ENCODE assay signal across 16 mouse cellular contexts in the genomic region with DNA sequence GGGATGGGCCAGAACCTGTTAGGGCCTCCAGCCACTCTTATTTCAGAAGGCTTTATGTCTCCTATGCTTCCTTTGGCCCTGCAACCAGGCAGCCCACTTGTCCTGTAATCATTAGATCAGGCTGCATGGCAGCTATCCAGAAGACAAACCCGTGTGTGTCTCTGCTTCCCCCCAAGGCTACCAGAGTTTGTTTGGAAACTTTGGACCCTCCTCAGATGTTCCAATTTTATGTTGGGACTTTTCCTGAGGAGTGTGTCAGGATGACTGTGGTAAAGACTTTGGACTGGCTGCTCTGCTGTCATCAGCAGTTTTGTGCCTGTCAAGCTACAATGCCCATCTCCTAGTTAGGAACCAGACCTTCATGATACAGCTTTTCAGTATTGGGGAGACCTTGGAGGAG. TPM values are rescaled to one million over a fixed set of nuclear protein-coding genes. Genes with fewer than 3 reads are reported as not detected.
DNase-seq lines count a peak whose midpoint lies in the region; ATAC-seq lines count a peak whose summit lies in the region.
"Had no signal": no experiment of that assay in that cellular context is flagged by ENCODE, and none has a peak within 500 bp of the region (broad histone marks: within the 10 kb centered on the region; RNA-seq: fewer than 3 reads in every experiment).

No protein-coding gene starts in this region.

- H3K9me3 ChIP-seq in kidney, embryonic 14.5 days (ENCODE audit: control insufficient read depth, low read length), result no peaks in the 10 kb centered on the region
- no peaks in the 10 kb centered on the region for H3K9me3 ChIP-seq in midbrain, embryonic 11.5 days (ENCODE audit: control insufficient read depth, low read length)
- H3K9me3 ChIP-seq in midbrain, embryonic 13.5 days, result no peaks in the 10 kb centered on the region
- H3K9me3 ChIP-seq in hindbrain, embryonic 12.5 days (replicated peaks), result no peaks in the 10 kb centered on the region
- H3K9me3 ChIP-seq: embryonic facial prominence, embryonic 12.5 days; hindbrain, embryonic 10.5 days; limb, embryonic 10.5 days; liver, embryonic 15.5 days had no signal

- peaks cover 94% of the 10 kb centered on the region for H3K36me3 ChIP-seq in kidney, embryonic 14.5 days (ENCODE audit: control insufficient read depth, insufficient read depth, low read length)
- peaks cover 66% of the 10 kb centered on the region for H3K36me3 ChIP-seq in midbrain, embryonic 11.5 days (ENCODE audit: control insufficient read depth, insufficient read depth, low read length)
- H3K36me3 ChIP-seq in midbrain, embryonic 13.5 days, result peaks cover 89% of the 10 kb centered on the region
- H3K36me3 ChIP-seq in hindbrain, embryonic 12.5 days, result peaks cover 90% of the 10 kb centered on the region

- no peaks in the 10 kb centered on the region for H3K4me1 ChIP-seq in kidney, embryonic 14.5 days (ENCODE audit: control insufficient read depth, insufficient read depth, low read length)
- H3K4me1 ChIP-seq in midbrain, embryonic 11.5 days (ENCODE audit: control insufficient read depth, insufficient read depth, low read length), result no peaks in the 10 kb centered on the region
- no peaks in the 10 kb centered on the region for H3K4me1 ChIP-seq in midbrain, embryonic 13.5 days (replicated peaks)
- H3K4me1 ChIP-seq in hindbrain, embryonic 12.5 days, result no peaks in the 10 kb centered on the region
- H3K4me1 ChIP-seq: embryonic facial prominence, embryonic 12.5 days; hindbrain, embryonic 10.5 days; limb, embryonic 10.5 days; liver, embryonic 15.5 days had no signal

- H3K27ac ChIP-seq in kidney, embryonic 14.5 days (ENCODE audit: low read depth, low read length), result no peak overlapping the region
- H3K27ac ChIP-seq in midbrain, embryonic 11.5 days (ENCODE audit: low read depth, low read length), result no peak overlapping the region
- no peak overlapping the region for H3K27ac ChIP-seq in midbrain, embryonic 13.5 days
- H3K27ac ChIP-seq in hindbrain, embryonic 12.5 days, result no peak overlapping the region
- H3K27ac ChIP-seq: embryonic facial prominence, embryonic 12.5 days; hindbrain, embryonic 10.5 days; limb, embryonic 10.5 days; liver, embryonic 15.5 days had no signal

- no peak overlapping the region for H3K4me2 ChIP-seq in kidney, embryonic 14.5 days (replicated peaks; ENCODE audit: low read depth, low read length)
- no peak overlapping the region for H3K4me2 ChIP-seq in midbrain, embryonic 11.5 days
- no peak overlapping the region for H3K4me2 ChIP-seq in midbrain, embryonic 13.5 days (replicated peaks)
- H3K4me2 ChIP-seq in hindbrain, embryonic 12.5 days (replicated peaks), result no peak overlapping the region
- H3K4me2 ChIP-seq: embryonic facial prominence, embryonic 12.5 days; liver, embryonic 15.5 days had no signal

- 79% methylated on average over 1 of the region's 1 CpGs for WGBS in kidney, embryonic 14.5 days
- WGBS in midbrain, embryonic 11.5 days, result 96% methylated on average over 1 of the region's 1 CpGs
- WGBS in midbrain, embryonic 13.5 days, result 79% methylated on average over 1 of the region's 1 CpGs
- 91% methylated on average over 1 of the region's 1 CpGs for WGBS in hindbrain, embryonic 12.5 days

- no peaks in the 10 kb centered on the region for H3K27me3 ChIP-seq in kidney, embryonic 14.5 days (ENCODE audit: control insufficient read depth, insufficient read depth, low read length)
- H3K27me3 ChIP-seq in midbrain, embryonic 11.5 days (ENCODE audit: control insufficient read depth, insufficient read depth, low read length), result no peaks in the 10 kb centered on the region
- H3K27me3 ChIP-seq in midbrain, embryonic 13.5 days, result no peaks in the 10 kb centered on the region
- H3K27me3 ChIP-seq in hindbrain, embryonic 12.5 days, result no peaks in the 10 kb centered on the region
- H3K27me3 ChIP-seq: embryonic facial prominence, embryonic 12.5 days; liver, embryonic 15.5 days had no signal

- no peak overlapping the region for H3K9ac ChIP-seq in kidney, embryonic 14.5 days (ENCODE audit: low read depth, low read length)
- no peak overlapping the region for H3K9ac ChIP-seq in midbrain, embryonic 11.5 days (ENCODE audit: low read length)
- H3K9ac ChIP-seq in midbrain, embryonic 13.5 days (replicated peaks), result no peak overlapping the region
- no peak overlapping the region for H3K9ac ChIP-seq in hindbrain, embryonic 12.5 days
- H3K9ac ChIP-seq: embryonic facial prominence, embryonic 12.5 days; liver, embryonic 15.5 days had no signal

- H3K4me3 ChIP-seq in kidney, embryonic 14.5 days (ENCODE audit: low read length), result no peak overlapping the region
- no peak overlapping the region for H3K4me3 ChIP-seq in midbrain, embryonic 11.5 days (ENCODE audit: low read depth, low read length)
- no peak overlapping the region for H3K4me3 ChIP-seq in midbrain, embryonic 13.5 days (replicated peaks)
- H3K4me3 ChIP-seq in hindbrain, embryonic 12.5 days, result no peak overlapping the region
- H3K4me3 ChIP-seq: embryonic facial prominence, embryonic 12.5 days; hindbrain, embryonic 10.5 days; limb, embryonic 10.5 days; liver, embryonic 15.5 days had no signal

- DNase-seq in kidney, adult 11 months, result peak; percentile 78
- DNase-seq in midbrain, embryonic 11.5 days (ENCODE audit: low spot score, missing footprints), result peak; percentile 35
- DNase-seq in kidney, postnatal 25 days, result peak; percentile 70 to 79
- DNase-seq in neural tube, embryonic 10.5 days (ENCODE audit: extremely low spot score, low spot score), result no peak
- DNase-seq: adrenal gland, adult 8-10 months; midbrain, embryonic 14.5 days; spleen, adult 18-20 months had no signal

- no peak for ATAC-seq in kidney, embryonic 14.5 days (ENCODE audit: low FRiP score, low TSS enrichment)
- ATAC-seq in midbrain, embryonic 11.5 days (ENCODE audit: low FRiP score), result no peak
- no peak for ATAC-seq in midbrain, embryonic 13.5 days
- no peak for ATAC-seq in hindbrain, embryonic 12.5 days (ENCODE audit: low FRiP score)
- ATAC-seq: forebrain, embryonic 16.5 days; lung, postnatal 0 days had no signal

RNA-seq across cellular contexts. Expression of a gene that starts 16.8 kb away (rescaled TPM):
- 61.0 and 69.3 TPM in 2 replicates for polyA plus RNA-seq in kidney, embryonic 14.5 days (2014; fragmentation: Nextera tagmentation; extraction: Ambion mirVana)
- 84.2 and 91.6 TPM in 2 replicates for polyA plus RNA-seq in midbrain, embryonic 11.5 days (2014; fragmentation: Nextera tagmentation; extraction: Ambion mirVana)
- 80.0 and 84.9 TPM in 2 replicates for polyA plus RNA-seq in midbrain, embryonic 13.5 days (2015; fragmentation: Nextera tagmentation; extraction: Ambion mirVana)
- 81.8 and 82.5 TPM in 2 replicates for polyA plus RNA-seq in hindbrain, embryonic 12.5 days (2016; fragmentation: Nextera tagmentation; extraction: Ambion mirVana)

RNA-seq across cellular contexts. Expression of a gene that starts 40.5 kb away (rescaled TPM):
- 20.7 and 24.1 TPM in 2 replicates for polyA plus RNA-seq in kidney, embryonic 14.5 days (2014; fragmentation: Nextera tagmentation; extraction: Ambion mirVana)
- polyA plus RNA-seq in midbrain, embryonic 11.5 days (2014; fragmentation: Nextera tagmentation; extraction: Ambion mirVana), result 27.7 and 30.0 TPM in 2 replicates
- 38.1 and 40.1 TPM in 2 replicates for polyA plus RNA-seq in midbrain, embryonic 13.5 days (2015; fragmentation: Nextera tagmentation; extraction: Ambion mirVana)
- polyA plus RNA-seq in hindbrain, embryonic 12.5 days (2016; fragmentation: Nextera tagmentation; extraction: Ambion mirVana), result 39.4 and 40.3 TPM in 2 replicates
